Mouse (Mus musculus) heart, embryonic 14.5 days (tissue): ENCODE measurements around the gene Melk. TPM values are rescaled to one million over a fixed set of nuclear protein-coding genes. Genes with fewer than 3 reads are reported as not detected.

ENCODE experiments used
- ATAC-seq: fragments of 200-750 bp; cut with Nextera tagmentation; 2 replicates; pipeline ENCODE4 v1.8.0; 2017; ENCODE audit warnings: low read depth, moderate TSS enrichment; ENCODE audit not compliant: insufficient number of reproducible peaks, insufficient read depth, low FRiP score
- H3K27ac ChIP-seq, 2 experiments: fragments of 200-500 bp in 1 of 2; fragments of 300-500 bp in 1 of 2; sonication (generic) in 1 of 2; replicated peaks in 1 of 2; 2 replicates each; pipeline ENCODE4 v1.5.1; 2012 to 2014; ENCODE audit warnings: low read depth in 2 of 2, low read length in 2 of 2, control low read depth in 1 of 2, mild to moderate bottlenecking in 1 of 2, mixed read lengths in 1 of 2; ENCODE audit not compliant: control insufficient read depth in 1 of 2, insufficient read depth in 1 of 2
- H3K27me3 ChIP-seq: fragments of 300-500 bp; sonication (generic); 2 replicates; pipeline ENCODE4 v1.6.1; 2014; ENCODE audit warnings: mild to moderate bottlenecking, low read length, control low read depth; ENCODE audit not compliant: control insufficient read depth, insufficient read depth
- H3K36me3 ChIP-seq: fragments of 300-500 bp; sonication (generic); 2 replicates; pipeline ENCODE4 v1.6.1; 2014; ENCODE audit warnings: mild to moderate bottlenecking, control low read depth, low read length, mixed read lengths; ENCODE audit not compliant: control insufficient read depth, insufficient read depth
- H3K4me1 ChIP-seq, 2 experiments: fragments of 200-500 bp in 1 of 2; fragments of 300-500 bp in 1 of 2; sonication (generic) in 1 of 2; 2 replicates each; pipeline ENCODE4 v1.6.1; 2012 to 2014; ENCODE audit warnings: low read length in 2 of 2, control low read depth in 1 of 2, mixed read lengths in 1 of 2; ENCODE audit not compliant: control insufficient read depth in 2 of 2, insufficient read depth in 2 of 2
- H3K4me2 ChIP-seq: fragments of 300-500 bp; sonication (generic); 2 replicates; pipeline ENCODE4 v1.6.1; 2014; ENCODE audit warnings: mild to moderate bottlenecking, low read length
- H3K4me3 ChIP-seq, 2 experiments: fragments of 200-500 bp in 1 of 2; fragments of 300-500 bp in 1 of 2; sonication (generic) in 1 of 2; 2 replicates each; pipeline ENCODE4 v1.5.1; 2012 to 2014; ENCODE audit warnings: low read length in 2 of 2, mild to moderate bottlenecking in 2 of 2, control low read depth in 1 of 2, low read depth in 1 of 2, moderate library complexity in 1 of 2; ENCODE audit not compliant: control insufficient read depth in 1 of 2, insufficient read depth in 1 of 2
- H3K9ac ChIP-seq: fragments of 300-500 bp; sonication (generic); 2 replicates; pipeline ENCODE4 v1.6.1; 2014; ENCODE audit warnings: mild to moderate bottlenecking, low read length
- H3K9me3 ChIP-seq: fragments of 300-500 bp; sonication (generic); 2 replicates; pipeline ENCODE4 v1.6.1; 2016; ENCODE audit warnings: low read length, control low read depth; ENCODE audit not compliant: control insufficient read depth
- WGBS: fragments of 180-500 bp; shearing (Covaris S2); extraction: QIAGEN DNeasy Blood & Tissue Kit; methylation state at CpG from one replicate; pipeline ENCODE4 v1.1.7; 2014; 5-methylcytosine and 5-hydroxymethylcytosine counted together
- polyA plus RNA-seq: library from polyadenylated mRNA; unstranded; fragments of >200 nt; fragmentation: Nextera tagmentation; extraction: Ambion mirVana; gene quantifications from 2 replicates; pipeline ENCODE4 v1.2.1, GENCODE M21; 2014

The Melk gene
- polyA plus RNA-seq, 1 experiment from 2014 or later, result 23.1 TPM

DNA sequence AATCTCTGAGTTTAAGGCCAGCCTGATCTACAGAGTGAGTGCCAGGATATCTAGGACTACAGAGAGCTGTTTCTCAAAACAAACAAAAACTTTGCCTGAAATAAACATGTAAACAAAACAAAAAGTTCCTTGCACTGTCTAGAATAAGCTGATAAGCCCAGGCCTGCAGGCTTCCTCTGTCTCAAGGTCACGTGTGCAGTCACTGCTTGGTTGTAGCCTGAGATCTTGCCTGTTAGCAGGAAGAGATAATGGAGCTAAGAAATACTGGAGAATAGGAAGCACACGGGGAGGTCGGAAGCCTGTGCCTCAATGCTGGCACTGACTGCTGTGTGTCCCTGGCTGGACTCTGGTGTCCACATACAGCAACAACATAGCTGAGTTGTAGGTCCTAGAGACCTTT lies 35.2 kb upstream of the Melk start:
- ATAC-seq, result no peak
- WGBS, result 36% methylated on average over 3 of the region's 3 CpGs
- H3K36me3 ChIP-seq, result no peaks in the 10 kb centered on the region
- H3K27ac ChIP-seq, result no peak overlapping the region
- H3K4me1 ChIP-seq, result no peaks in the 10 kb centered on the region
- H3K4me2 ChIP-seq, result no peak overlapping the region
- H3K4me3 ChIP-seq, result no peak overlapping the region
- no peak overlapping the region for H3K9ac ChIP-seq
- no peaks in the 10 kb centered on the region for H3K27me3 ChIP-seq
- no peaks in the 10 kb centered on the region for H3K9me3 ChIP-seq

DNA sequence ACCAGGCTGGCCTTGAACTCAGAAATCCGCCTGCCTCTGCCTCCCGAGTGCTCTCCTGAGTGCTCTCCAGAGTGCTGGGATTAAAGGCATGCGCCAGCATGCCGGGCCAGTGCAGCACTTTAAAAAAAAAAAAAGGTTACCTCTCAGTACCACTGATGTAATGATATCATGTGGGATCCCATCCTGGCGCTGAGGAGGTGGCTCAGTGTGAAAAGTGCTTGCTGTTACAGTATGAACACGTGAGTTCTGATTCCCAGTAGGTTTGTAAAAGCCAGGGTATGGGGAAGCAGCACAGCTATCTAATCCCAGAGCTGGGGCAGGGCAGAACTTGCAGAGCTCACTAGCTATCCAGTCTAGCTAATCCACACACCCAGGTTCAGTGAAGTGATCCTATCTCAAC lies 33.2 kb upstream of the Melk start:
- H3K4me2 ChIP-seq, result no peak overlapping the region
- H3K4me1 ChIP-seq, result no peaks in the 10 kb centered on the region
- no peaks in the 10 kb centered on the region for H3K27me3 ChIP-seq
- no peak overlapping the region for H3K9ac ChIP-seq
- no peaks in the 10 kb centered on the region for H3K9me3 ChIP-seq
- H3K36me3 ChIP-seq, result no peaks in the 10 kb centered on the region
- H3K4me3 ChIP-seq, result no peak overlapping the region
- no peak for ATAC-seq
- H3K27ac ChIP-seq, result no peak overlapping the region
- WGBS, result 79% methylated on average over 6 of the region's 6 CpGs

DNA sequence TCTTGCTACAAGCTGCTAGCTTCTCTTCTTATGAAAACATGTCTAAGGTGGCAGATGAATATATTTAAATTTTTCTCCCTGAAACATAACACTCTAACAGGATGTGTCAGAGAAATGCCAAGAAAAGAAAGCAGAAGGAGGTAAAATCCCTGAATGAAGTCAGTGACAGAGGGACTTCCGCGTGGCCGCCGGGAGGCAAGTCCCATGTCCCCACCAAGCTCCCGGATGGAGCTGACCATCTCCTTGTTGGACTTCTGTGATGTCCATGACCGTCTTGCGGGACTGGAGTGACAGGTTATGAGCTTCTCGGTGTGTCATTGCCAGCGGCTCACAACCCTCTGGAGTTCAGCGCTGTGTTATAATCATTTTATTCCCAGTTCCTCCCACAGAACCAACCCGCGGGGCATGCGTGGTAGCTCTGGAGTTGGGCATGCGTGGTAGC lies 31.3 kb upstream of the Melk start:
- Histone ChIP-seq H3K4me3 (no peak overlapping the region), H3K9ac (no peak overlapping the region), H3K4me2 (no peak overlapping the region), H3K36me3 (no peaks in the 10 kb centered on the region), H3K27ac (no peak overlapping the region), H3K9me3 (no peaks in the 10 kb centered on the region), H3K4me1 (no peaks in the 10 kb centered on the region), H3K27me3 (no peaks in the 10 kb centered on the region)
- 89% methylated on average over 14 of the region's 14 CpGs for WGBS
- ATAC-seq, result no peak

DNA sequence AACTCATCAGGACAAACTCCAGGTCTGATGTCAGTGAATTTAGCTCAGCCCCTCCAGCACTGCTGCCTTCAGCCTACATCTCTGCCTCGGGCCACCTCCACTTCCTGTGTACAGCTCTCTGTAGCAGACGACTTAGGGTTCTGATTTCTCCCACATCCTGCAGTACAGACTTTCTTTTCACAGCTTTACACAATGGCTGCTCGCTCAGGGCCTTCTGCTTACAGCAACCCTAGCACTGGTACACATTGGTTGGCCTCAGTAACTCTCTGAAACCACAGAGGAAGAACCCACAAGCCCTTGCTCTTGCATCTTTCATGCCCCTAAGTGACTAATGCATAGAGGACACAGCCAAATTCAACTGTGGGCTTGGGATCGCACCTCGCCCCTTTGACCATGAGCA lies 29.5 kb upstream of the Melk start:
- no peak overlapping the region for H3K4me2 ChIP-seq
- H3K27me3 ChIP-seq, result no peaks in the 10 kb centered on the region
- no peaks in the 10 kb centered on the region for H3K9me3 ChIP-seq
- no peak for ATAC-seq
- 56% methylated on average over 5 of the region's 5 CpGs for WGBS
- no peaks in the 10 kb centered on the region for H3K36me3 ChIP-seq
- H3K4me3 ChIP-seq, result no peak overlapping the region
- no peaks in the 10 kb centered on the region for H3K4me1 ChIP-seq
- H3K9ac ChIP-seq, result no peak overlapping the region
- no peak overlapping the region for H3K27ac ChIP-seq

DNA sequence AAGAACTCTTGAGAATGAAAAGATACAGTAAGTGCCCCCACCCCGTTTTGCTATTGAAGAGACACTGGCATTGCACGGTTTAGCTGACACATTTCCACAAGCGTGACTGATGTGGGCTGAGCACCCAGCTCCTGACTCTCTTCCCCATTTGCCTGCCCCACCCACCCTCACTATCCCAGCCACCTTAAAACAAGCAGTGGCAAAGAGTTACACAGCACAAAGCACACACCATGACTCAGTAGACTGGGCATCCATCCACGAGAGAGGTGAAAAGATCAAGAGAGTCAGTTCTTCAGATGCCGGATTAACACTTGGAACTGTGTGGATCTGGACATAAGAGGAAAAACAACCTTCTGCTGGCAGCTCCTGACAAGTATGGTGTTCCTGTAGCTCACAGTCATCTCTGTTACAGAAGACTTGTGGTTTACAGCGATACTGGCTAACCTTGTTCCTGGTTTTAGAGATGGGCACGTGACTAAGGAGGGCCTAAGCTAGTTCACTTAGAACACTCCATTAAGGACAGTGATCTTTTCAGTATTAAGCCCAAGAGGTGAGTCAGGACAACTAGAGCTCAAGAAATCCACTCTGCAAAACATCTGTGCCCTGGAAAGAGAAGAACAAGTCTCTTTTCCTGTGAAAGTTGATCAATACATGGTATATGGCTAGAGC lies 18.9 kb upstream of the Melk start:
- Histone ChIP-seq H3K27me3 (no peaks in the 10 kb centered on the region), H3K4me1 (no peaks in the 10 kb centered on the region), H3K27ac (no peak overlapping the region), H3K4me3 (no peak overlapping the region), H3K4me2 (no peak overlapping the region), H3K36me3 (no peaks in the 10 kb centered on the region), H3K9me3 (no peaks in the 10 kb centered on the region), H3K9ac (no peak overlapping the region)
- WGBS, result 69% methylated on average over 7 of the region's 7 CpGs
- ATAC-seq, result no peak

DNA sequence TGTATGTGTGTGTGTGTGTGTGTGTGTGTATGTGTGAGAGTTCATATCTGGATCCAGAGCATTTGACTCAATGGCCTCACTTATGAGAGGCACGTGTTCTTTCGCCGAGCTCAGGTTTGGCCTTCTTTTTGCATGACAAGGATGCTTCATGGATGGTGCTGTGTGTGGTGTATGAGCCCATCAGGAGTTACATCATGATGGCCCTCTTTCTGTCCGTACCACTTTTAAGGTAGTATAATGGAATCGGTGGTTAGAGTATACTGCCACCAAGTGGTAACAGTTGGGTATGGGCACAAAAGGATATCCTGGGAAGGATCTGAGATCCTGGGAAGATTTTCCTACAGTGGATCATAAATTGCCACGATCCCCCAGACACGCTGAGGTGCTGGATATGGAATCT lies 8.1 kb upstream of the Melk start:
- ATAC-seq, result no peak
- no peak overlapping the region for H3K4me3 ChIP-seq
- H3K9ac ChIP-seq, result no peak overlapping the region
- H3K4me1 ChIP-seq, result no peaks in the 10 kb centered on the region
- no peaks in the 10 kb centered on the region for H3K27me3 ChIP-seq
- no peaks in the 10 kb centered on the region for H3K36me3 ChIP-seq
- 11% methylated on average over 7 of the region's 7 CpGs for WGBS
- no peak overlapping the region for H3K27ac ChIP-seq
- H3K9me3 ChIP-seq, result no peaks in the 10 kb centered on the region
- H3K4me2 ChIP-seq, result no peak overlapping the region

DNA sequence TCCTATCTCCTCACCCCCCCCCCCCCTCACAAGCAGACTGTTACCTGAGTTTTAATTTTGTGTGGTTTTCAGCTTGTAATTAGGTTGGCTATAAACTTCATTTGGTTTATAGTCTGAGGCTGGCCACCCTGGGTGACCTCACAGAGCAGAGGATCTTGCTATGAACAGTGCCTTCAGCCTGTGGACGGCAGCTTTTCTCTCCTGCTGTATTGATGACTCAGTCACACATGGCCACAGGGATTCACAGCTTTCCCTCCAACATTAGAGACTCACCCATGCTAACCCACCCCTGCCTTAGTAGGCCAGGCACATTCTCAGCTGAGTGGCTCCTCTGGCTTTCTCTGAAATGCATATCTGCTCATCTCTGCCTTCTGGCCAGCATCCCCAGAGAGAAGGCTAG lies 4.8 kb upstream of the Melk start:
- H3K4me3 ChIP-seq, result no peak overlapping the region
- H3K27ac ChIP-seq, result no peak overlapping the region
- ATAC-seq, result no peak
- H3K4me2 ChIP-seq, result no peak overlapping the region
- no peaks in the 10 kb centered on the region for H3K4me1 ChIP-seq
- no peak overlapping the region for H3K9ac ChIP-seq
- no peaks in the 10 kb centered on the region for H3K27me3 ChIP-seq
- no peaks in the 10 kb centered on the region for H3K9me3 ChIP-seq
- H3K36me3 ChIP-seq, result no peaks in the 10 kb centered on the region
- 42% methylated on average over 1 of the region's 1 CpGs for WGBS

DNA sequence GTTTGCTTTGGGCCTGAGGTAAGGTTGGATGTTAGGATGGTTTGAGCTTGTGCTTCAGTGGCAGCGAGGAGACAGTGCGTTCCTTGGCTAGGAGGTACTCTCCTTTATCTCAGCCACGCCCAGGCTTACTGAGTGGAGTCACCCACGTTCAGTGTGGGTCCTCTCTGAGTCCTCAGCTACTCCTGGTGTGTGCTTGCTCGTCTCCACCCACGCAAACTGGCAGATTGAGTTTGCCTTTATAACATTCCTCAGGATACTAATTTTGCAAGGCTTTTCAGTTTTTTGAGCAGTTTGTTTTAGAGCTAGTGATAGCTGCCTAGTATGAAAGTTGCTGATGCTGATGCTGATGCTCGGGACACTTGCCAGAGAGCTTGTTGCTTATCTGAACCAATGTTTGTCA lies 5.9 kb downstream of the Melk start:
- Histone ChIP-seq H3K4me3 (no peak overlapping the region), H3K27ac (no peak overlapping the region), H3K27me3 (no peaks in the 10 kb centered on the region), H3K4me1 (peaks cover 0 to 8% of the 10 kb centered on the region in 2 experiments; a peak in 2 of 4 replicates), H3K36me3 (peaks cover 52% of the 10 kb centered on the region), H3K9ac (no peak overlapping the region), H3K9me3 (no peaks in the 10 kb centered on the region), H3K4me2 (no peak overlapping the region)
- ATAC-seq, result no peak
- WGBS, result 83% methylated on average over 7 of the region's 7 CpGs
